Mouse (Mus musculus) forelimb bud, embryonic 11.5 days (tissue): ENCODE measurements around the gene Ext2.

Experiments
- DNase-seq: peaks from one replicate; pipeline ENCODE4 v3.0.0-alpha.2; 2012; ENCODE audit warnings: low read depth, low spot score

Gene Ext2

GRCm38 (mm10) chr2:93822045-93822749 lies at the start of gene Ext2:
TSS of gene Ext2 (minus strand) at chr2:93822568.
- DNase-seq = peak; percentile 89

DNA sequence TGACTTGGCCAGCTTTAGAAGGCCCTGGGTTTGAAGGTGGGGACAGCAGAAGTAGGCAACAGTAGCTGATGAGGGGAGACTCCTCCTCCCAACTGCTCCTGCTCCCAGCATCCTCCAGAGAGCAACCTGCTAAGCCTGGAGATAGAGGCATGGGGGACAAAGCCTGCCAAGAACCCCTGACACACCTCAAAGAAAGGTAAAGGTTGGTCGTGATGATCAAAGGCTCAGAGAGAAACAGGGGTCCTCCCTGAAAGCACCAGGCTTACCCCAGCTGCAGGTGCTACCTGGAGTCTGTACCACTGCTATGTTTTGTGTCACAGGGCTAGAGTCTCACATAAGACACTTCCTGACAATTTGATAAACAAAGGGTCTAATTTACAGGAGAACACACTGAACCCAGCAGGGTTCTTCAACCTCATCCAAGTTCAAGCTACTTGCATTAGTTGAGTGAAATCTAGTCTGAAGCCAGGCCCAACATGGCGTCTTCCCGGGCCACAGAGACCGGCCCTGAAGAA lies 49.1 kb upstream of the Ext2 start:
- no peak for DNase-seq

DNA sequence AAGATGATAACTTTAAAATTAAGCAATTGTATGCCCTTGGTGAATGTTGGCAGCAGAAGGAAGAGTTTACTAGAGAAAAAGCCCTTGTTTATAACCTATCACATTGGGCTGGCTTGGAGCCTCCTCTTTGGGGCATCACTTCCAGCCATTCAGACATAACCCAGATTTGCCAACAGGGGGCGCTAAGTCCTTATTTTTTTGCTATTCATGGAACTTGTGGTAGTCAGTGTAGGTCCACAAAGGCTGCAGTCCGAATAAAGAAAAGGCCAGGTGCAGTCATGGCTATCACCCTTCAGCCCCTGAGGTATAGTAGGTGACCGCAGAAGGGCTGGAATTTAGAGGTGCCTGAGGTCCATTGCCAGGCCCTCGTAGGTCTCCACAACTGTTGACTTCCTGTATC lies 48.5 kb upstream of the Ext2 start:
- peak; percentile 75 for DNase-seq

- DNase-seq = no peak
Observed at GRCm38 (mm10) chr2:93869107-93869600, 46.8 kb upstream of the Ext2 start, which contains the start of gene Accsl. TSS of gene Accsl (minus strand) at chr2:93869157.

DNA sequence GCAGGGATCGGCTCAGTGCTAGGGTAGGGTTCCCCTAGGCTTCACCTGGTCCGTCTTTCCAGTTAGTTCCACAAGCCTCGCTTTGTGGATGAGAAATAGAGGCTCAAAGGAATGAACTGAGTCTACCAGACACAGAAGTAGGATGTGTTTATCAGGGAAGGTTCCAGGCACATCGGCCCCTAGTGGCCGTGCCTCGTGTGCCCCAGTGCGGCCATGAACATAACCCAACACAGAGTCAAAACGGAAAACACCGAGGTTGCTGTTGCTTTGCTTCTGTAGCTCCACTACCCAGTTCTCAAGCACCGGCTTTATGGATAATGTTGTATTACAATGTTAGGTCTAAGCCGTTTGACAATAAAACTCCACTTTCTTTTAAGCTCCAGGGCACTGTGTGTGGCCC lies 46.2 kb upstream of the Ext2 start:
- no peak for DNase-seq

DNA sequence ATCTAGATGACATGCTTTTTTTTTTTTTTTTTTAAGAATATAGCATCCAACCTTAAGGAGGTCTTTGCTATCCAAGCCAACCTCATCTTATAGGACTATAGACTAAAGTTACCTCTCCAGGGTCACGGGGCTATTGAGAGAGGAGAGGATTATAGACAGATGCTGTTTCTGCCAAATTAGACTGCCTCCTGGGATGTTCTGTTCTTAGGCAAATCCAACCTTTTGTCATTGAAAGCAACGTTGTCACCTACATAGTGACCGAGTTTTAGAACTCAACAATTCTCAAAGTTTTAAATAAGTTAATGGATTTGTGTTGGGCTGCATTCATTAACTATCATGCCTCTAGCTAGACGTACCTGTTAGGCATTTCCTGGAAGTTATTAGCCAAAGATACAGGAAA lies 40.9 kb upstream of the Ext2 start:
- no peak for DNase-seq

GRCm38 (mm10) chr2:93858845-93859244 lies 36.5 kb upstream of the Ext2 start:
- no peak for DNase-seq

DNA sequence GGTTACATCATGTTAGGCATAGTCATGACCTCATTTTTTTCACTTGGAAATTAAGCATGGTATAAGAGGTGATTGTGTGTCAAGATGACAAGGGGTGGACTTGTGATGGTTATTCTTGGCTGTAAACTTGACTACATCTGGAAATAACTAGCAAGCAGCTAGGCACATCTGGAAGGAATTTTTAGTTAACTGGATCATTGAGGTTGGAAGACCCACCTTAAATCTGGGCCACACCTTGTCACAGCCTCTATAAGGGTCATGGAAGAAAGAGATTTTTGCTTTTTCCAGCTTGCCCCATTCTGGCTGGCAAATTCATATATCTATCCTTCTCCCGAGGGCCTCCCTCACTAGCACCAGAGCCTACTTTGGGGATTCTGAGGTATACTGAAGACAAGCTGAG lies 28.9 kb upstream of the Ext2 start:
- peak; percentile 66 for DNase-seq

DNA sequence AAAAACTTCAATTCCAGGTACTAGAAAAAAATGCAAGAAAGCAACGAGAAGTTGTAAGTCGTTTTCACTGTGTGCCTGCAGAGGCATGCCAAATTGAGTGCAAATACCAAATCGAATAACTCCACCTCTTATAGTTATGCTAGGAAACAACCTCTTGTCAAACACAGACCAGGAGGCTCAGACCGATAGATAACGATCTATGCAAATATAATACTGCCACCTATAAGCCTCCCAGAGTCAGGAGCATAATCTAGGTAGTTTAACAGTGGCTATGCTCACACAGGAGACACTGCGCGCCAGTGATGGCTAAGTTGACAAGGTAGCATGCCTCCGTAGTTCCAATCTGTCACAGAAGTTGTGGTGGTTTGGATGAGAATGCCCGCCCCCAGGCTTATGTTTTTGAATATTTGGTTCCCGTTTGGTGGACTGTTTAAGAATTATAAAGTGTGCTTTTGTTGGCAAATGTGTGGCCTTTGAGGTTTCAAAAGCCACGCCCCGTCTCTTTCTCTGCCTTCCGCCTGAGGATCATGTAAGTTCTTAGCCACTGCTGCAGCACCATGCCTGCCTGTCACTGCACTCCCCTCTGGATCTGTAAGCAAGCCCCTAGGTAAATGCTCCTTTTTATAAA lies 28.1 kb upstream of the Ext2 start:
- DNase-seq = no peak

DNA sequence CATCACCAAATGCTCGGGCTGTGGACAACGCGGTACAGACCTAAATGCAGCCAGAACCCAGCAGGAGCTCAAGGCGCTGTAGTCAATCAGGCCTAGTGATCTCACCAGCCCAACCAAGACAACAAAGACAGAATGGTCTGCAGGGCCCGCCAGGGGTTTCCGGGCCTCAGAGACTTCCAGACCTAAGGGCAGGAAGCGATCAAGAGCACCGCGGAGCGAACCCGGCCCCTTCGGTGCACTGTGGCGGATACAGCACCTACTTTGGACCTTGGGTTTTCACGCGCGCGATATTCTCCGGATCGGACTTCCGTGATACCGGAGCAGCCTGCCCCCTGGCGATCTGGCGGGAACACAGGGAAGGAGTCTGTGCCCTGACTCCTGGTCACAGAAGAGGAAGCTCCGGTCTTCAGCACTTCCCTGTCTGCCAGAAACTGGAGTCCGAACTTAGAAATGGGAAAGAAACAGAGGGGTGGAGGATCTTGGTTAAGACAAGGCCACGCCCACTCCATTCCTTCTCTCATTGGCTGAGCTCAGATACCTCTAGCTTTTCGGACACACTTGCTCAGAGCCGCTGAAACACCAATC lies 27.2 kb upstream of the Ext2 start, which contains the start of gene Accs:
TSS of gene Accs (minus strand) at position 439 of the 585 bp plus-strand sequence.
- peak; percentile 77 for DNase-seq

DNA sequence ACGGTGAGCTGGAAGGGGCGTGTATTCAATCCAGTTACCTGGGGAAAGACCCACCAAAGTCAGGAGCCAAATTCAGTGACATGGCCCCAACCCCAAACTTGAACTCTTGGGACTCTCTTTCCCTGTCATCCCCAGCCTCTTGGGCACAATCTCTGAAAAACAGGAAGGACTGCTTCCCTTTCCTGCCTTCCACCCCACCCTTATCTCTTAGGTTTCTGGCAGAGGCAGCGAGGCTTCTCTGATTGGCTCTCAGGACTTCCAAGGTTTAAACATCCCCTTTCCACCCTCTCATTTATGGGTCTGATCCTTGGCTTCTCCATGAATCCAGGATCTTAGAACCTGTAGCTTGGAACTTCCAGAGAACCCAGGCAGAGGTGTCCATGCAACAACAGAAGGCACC lies 19.0 kb upstream of the Ext2 start:
- DNase-seq = no peak

DNA sequence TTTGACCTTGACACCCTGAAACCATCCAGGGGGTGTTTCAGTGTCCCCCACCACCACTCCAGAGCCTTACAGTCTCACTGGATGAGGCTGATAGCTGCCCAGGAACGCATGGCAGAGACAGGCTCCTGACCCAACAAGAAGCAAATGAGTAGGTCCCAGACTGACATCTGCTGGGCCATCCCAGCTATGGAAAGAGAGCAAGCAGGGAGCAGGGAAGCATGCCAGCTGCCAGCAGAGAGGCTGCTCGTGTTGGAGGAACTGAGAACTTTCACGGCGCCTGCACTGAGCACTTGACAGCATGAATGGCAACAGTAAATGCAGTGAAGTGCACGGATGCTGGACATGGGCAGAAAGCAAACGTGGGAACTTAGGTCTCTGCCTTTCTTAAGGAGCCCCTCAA lies 17.7 kb upstream of the Ext2 start:
- DNase-seq = no peak

DNA sequence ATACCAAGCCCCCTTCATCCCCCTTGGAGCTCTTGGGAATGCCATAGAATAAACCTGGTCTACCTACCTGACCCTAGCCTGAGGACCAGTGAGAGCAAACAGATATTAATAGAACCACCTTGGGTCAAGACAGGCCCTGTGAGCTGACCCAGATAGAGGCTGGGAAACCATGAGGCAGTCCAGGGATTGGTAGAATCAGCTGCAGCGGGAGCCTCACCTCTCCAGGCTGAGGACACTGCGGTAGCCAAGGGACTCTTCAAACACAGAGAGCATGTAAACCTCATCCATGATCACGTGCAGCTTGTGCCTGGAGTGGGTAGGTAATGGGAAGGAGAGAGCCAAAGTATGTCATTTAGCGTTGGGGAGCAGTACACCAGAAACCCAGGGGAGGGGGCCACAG lies 16.6 kb upstream of the Ext2 start:
- no peak for DNase-seq

DNA sequence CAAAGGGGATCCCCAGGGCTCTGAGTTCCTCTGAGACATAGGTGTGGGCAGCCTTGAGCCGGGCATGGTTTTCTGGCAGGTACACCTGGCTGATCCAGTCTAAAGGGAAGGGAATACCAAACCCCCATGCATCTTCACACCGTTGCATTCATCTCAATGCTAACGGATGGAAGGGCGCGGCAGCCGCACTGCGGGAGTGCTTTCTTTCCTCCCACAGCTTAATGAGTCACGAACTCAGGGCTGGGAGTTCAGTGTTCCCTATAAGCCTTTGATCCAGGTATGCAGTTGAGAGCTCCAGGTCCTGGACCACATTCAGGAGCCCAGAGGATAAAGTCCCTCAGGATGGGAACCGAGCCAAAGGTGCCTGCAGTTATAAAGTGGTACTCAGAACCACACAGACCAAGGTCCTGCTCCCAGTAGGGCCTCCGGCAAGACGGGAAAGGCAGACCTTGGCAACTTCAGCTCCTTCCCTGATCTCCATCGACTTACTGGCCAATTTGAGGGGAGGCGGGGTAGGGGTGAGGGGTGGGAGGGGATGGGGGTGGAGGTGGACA lies 13.9 kb upstream of the Ext2 start:
- DNase-seq = no peak

DNA sequence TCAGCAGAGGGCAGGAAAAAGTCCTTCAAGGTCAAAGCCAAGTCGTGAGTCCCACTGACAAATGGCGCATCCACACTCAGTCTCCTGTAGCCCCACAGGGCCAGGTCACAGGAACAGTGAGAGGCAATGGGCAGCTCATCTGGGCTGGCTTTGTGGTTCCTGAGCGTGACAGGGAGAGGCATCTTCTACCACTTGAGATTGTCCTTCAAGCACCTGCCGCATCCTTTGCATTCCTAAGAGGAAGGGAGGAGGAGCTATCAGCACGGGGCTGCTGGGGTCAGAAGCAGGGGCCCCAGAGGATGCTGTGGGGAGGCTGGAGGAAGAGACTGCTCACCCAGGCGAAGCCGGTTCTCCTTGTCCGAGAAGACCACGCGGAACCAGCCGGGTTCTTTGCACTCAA lies 13.2 kb upstream of the Ext2 start:
- DNase-seq = no peak

- peak; percentile 95 for DNase-seq
Observed at GRCm38 (mm10) chr2:93823519-93823918, 1.2 kb upstream of the Ext2 start.

DNA sequence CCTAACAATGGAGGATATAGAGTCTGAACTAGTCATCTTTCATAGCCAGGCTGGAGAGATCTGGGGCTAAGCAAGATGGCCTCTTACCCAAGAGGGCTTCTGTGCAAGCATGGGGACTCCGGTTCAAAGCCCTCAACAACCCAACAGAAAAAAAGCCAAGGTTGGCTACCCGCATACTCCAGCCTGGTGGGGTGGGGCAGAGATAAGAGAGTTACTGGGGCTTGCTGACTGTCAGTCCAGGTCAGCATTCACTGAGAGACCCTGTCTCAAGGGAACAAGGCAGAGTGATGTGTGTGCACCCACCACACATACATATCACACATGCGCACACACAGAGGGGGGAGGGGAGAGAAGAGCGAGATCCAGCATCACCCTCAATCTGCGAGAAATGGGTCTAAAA lies 4.6 kb downstream of the Ext2 start:
- no peak for DNase-seq

- DNase-seq = no peak
Observed at GRCm38 (mm10) chr2:93813343-93813742, 9.0 kb downstream of the Ext2 start.

DNA sequence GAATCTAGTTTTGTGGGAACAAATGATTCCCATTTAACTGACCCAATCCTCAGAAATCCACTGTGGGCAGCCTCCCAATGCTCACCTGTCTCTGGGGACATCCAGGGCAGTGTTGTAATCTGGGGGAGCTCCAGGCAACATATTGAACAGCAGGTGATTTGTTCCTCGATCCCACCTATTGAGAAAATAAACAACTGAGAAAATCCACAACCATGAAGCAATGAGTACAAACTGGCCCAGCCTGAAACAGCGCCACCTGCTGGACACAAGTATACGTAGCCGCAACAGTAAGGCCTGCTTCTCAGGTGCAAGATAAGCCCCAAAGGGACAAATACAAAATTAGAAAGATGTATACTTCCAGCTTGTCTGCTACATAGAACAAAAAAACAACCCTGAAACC lies 10.6 kb downstream of the Ext2 start:
- DNase-seq = peak; percentile 57

DNA sequence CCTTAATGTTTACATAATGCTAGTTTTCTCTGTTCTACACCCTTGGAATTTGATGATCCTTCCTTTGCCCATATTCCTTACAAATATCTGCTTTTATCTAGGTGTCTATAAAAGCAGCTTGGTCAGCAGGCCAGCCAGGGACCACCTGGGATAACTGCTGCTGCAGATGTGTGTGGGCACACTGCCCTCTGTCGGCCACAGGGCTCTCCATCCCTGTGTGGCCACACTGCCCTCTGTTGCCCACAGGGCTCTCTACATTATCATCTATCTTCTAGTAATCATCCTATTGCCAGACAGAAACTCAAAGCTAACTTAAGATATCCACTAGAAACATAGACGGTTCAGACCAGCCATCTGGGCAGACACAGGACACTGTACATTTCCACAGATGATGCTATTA lies 12.4 kb downstream of the Ext2 start:
- no peak for DNase-seq

GRCm38 (mm10) chr2:93808071-93808470 lies 14.3 kb downstream of the Ext2 start:
- no peak for DNase-seq

- DNase-seq = no peak
Observed at GRCm38 (mm10) chr2:93807440-93807839, 14.9 kb downstream of the Ext2 start.
